Mouse (Mus musculus): ENCODE results near the gene Iqschfp. TPM values are rescaled to one million over a fixed set of nuclear protein-coding genes. Genes with fewer than 3 reads are reported as not detected.

The Iqschfp gene
- polyA plus RNA-seq, 1 experiment from 2014 or later = not detected

DNA sequence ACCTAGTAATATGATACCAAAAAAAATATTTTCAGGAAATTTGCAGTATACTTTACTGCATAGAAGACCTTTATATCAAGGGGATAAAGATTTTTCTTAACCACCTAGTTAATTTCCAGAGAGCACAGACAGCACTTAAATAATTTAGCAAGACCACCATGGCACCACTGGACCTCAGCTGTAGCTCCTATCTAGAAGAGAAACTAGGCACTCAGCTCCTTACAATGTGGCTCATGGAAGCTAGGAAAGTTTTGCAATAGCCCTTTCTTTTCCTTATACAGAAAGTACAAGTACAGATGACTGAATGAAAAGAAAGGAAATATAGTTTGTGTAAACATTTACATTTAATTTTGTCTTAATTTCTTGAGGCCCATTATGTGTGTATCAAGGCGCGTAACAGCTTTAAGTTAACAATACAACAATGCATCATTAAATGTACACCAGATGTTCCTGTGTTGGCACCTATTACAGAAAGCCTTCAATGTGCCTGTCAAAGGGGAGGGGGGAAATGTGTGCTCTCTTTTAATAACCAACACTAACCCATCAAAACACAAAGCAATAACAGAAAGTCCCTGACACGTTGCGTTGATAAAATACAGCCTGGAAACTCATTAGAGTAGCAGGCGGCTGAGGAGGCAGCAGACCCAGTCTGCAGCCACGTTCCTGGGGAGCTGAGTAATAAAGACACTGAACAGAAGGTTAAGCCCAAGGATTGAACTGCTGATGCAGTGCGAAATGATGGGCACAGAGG, 391.0 kb downstream of the Iqschfp start:
- no peak for DNase-seq (ENCODE audit: low spot score)
- no peaks in the 10 kb centered on the region for H3K9me3 ChIP-seq
- no peaks in the 10 kb centered on the region for H3K36me3 ChIP-seq
- 73% methylated on average over 7 of the region's 7 CpGs for WGBS
- H3K27ac ChIP-seq = no peak overlapping the region; the same call in 1 of the 2 replicates
- no peaks in the 10 kb centered on the region for H3K27me3 ChIP-seq (ENCODE audit: insufficient read depth, poor library complexity, severe bottlenecking)
- no peaks in the 10 kb centered on the region for H3K4me1 ChIP-seq
- H3K4me3 ChIP-seq = no peak overlapping the region

DNA sequence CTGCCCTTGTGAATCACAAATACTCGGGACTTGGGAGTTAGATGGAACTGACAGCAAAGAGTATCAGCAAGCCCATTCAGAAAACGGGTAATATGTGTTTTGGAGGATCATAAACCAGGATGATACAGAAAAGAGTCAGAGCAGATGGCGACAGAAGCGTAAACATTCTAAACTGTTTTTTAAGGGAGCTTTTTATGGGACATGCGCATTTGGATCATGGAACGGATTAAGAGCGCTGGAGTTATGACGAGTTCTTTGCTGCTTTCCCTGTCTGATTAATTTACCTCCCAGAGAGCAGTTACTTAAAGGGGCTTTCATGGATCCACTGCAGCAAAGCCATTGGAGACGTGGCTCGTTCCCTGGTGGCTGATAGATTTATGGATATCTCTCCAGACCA, 391.6 kb downstream of the Iqschfp start:
- Histone ChIP-seq H3K27ac (no peak overlapping the region), H3K9me3 (no peaks in the 10 kb centered on the region), H3K27me3 (ENCODE audit: insufficient read depth, poor library complexity, severe bottlenecking) (no peaks in the 10 kb centered on the region), H3K4me3 (no peak overlapping the region), H3K4me1 (no peaks in the 10 kb centered on the region), H3K36me3 (no peaks in the 10 kb centered on the region)
- 80% methylated on average over 10 of the region's 10 CpGs for WGBS
- DNase-seq (ENCODE audit: low spot score) = no peak

DNA sequence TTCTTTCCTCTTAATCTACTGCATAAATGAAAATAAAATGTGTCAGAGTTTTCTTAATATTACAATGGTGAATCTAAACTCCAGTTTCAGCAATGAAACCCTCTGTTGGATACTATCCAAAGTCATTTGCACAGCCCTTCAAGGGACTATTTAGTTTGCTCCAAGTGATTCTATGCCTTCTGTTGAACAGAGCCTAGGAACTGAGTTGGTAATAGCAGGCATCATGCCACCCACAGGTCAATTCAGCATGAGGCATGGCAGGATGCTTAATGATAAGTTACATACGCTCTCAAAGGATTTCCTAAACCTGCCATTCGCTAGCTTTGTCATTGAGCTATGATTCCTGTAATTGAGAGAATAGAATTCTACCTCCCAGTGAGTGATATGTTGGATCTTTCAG, 392.5 kb downstream of the Iqschfp start:
- Histone ChIP-seq H3K36me3 (no peaks in the 10 kb centered on the region), H3K4me1 (no peaks in the 10 kb centered on the region), H3K4me3 (no peak overlapping the region), H3K27me3 (ENCODE audit: insufficient read depth, poor library complexity, severe bottlenecking) (no peaks in the 10 kb centered on the region), H3K9me3 (no peaks in the 10 kb centered on the region), H3K27ac (no peak overlapping the region)
- 81% methylated on average over 2 of the region's 2 CpGs for WGBS
- no peak for DNase-seq (ENCODE audit: low spot score)

DNA sequence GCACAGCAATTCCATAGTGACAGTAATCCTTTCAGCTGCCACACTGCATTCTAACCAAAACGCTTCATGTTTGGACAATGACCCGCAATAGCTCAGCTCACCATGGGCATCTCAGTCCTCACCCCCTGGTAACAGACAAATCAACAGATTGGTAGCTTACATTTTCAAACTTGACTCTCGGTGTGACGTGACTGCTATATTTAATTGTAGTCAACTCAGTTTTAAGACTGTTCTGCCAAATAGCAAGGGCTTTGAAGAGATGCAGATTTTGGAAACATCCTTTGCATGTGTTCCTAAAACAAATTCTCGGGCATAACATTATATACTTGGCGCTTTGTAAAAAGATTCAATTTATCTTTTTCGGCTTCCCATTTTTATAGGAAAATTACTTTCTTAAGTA, 404.7 kb downstream of the Iqschfp start:
- Histone ChIP-seq H3K27ac (no peak overlapping the region), H3K4me3 (no peak overlapping the region), H3K27me3 (ENCODE audit: insufficient read depth, poor library complexity, severe bottlenecking) (no peaks in the 10 kb centered on the region), H3K9me3 (no peaks in the 10 kb centered on the region), H3K4me1 (no peaks in the 10 kb centered on the region), H3K36me3 (no peaks in the 10 kb centered on the region)
- 89% methylated on average over 7 of the region's 7 CpGs for WGBS
- no peak for DNase-seq (ENCODE audit: low spot score)

DNA sequence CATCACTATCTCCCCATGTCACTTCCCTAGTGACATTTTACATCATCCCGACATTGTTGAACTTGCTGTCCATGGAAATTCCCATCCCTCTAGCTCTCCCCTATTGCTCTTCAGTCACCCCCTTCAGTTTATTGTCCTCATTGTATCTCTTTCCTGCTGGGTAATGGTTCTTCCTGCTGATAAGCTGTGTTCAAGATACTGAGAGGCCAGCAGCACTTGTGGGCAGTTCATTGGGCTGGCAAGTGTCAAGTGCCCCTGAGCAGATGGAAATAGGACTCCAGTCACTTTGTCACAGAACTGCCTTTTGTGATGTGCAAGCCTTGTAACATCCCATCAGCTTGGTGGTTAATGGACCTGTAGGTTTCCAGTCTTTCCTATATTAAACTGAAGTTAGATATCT, 413.6 kb downstream of the Iqschfp start:
- peaks cover 7% of the 10 kb centered on the region; the same call in 1 of the 2 replicates for H3K4me1 ChIP-seq
- 3% methylated on average over 1 of the region's 1 CpGs for WGBS
- H3K4me3 ChIP-seq = no peak overlapping the region
- H3K9me3 ChIP-seq = no peaks in the 10 kb centered on the region
- DNase-seq (ENCODE audit: low spot score) = no peak
- H3K27ac ChIP-seq = no peak overlapping the region
- no peaks in the 10 kb centered on the region for H3K27me3 ChIP-seq (ENCODE audit: insufficient read depth, poor library complexity, severe bottlenecking)
- H3K36me3 ChIP-seq = no peaks in the 10 kb centered on the region

DNA sequence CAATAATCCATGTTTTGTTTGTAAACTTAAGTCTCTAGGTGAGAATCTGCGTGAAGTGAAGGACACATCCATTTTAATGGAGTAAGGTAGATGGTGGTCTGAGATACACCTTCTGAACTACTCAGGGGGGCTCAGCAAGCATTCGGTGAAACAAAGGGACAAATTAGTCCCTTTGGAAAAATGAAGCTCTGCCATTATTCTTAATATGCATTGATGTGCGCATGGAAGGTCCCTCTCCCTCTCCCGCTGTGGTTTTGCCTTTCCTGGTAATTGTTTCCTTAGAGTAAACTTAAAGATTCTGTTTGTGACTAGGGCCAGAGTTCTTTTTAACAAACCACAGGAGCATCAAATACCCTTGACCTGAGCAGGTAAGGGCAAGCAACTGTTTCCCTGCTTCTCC, 414.7 kb downstream of the Iqschfp start:
- 51% methylated on average over 4 of the region's 4 CpGs for WGBS
- no peak overlapping the region for H3K4me3 ChIP-seq

DNA sequence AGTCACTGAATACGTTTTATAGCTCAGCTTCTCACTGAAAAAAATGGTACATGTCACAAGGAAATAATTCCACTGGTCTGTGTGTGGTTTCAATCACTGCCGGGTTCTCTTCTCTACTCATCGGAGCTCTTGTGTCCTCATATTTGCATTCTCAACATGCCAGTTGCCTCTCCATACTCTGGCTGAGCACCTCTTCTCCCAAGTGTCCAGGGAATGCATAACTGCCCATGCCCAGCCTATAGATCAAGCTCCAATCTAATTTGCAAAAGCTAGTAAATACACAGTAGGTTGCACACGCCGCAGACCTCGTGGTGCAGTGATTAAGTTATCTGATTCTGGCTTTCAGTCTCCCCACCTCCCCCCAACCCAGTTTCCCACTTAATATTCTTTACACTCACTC, 433.5 kb downstream of the Iqschfp start:
- H3K9me3 ChIP-seq = no peaks in the 10 kb centered on the region
- H3K4me1 ChIP-seq = 0 out of 2 replicates have a peak, but pooled peaks cover 2% of the 10 kb centered on the region
- DNase-seq (ENCODE audit: low spot score) = no peak
- no peaks in the 10 kb centered on the region for H3K27me3 ChIP-seq (ENCODE audit: insufficient read depth, poor library complexity, severe bottlenecking)
- WGBS = 78% methylated on average over 6 of the region's 6 CpGs
- H3K4me3 ChIP-seq = no peak overlapping the region
- H3K36me3 ChIP-seq = no peaks in the 10 kb centered on the region
- H3K27ac ChIP-seq = no peak overlapping the region

More for the DNA sequence above, 414.7 kb downstream of the Iqschfp start:
- H3K4me1 ChIP-seq = peaks cover 7% of the 10 kb centered on the region; the same call in 1 of the 2 replicates
- H3K27me3 ChIP-seq (ENCODE audit: insufficient read depth, poor library complexity, severe bottlenecking) = no peaks in the 10 kb centered on the region
- H3K27ac ChIP-seq = no peak overlapping the region
- no peaks in the 10 kb centered on the region for H3K9me3 ChIP-seq
- DNase-seq (ENCODE audit: low spot score) = no peak
- H3K36me3 ChIP-seq = no peaks in the 10 kb centered on the region

DNA sequence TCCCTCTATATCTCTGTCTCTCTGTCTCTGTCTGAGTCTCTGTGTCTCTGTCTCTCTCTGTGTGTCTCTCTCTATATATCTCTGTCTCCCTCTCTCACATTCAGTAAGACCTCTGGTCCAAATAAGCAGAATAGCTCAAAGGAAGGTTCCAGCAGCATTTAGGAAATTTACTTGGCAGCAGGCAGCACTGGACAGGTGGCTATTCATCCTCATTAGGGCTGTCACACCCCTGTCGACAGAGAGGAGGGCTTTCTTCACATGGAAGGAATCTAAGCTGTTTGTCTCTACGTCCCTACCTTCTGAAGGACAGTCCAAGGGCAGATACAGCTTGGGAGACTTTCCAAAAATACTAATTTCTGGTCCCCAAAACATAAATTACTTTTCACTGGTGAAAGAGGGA, 440.5 kb downstream of the Iqschfp start:
- H3K4me1 ChIP-seq = no peaks in the 10 kb centered on the region
- DNase-seq (ENCODE audit: low spot score) = peak; percentile 28
- H3K9me3 ChIP-seq = no peaks in the 10 kb centered on the region
- H3K36me3 ChIP-seq = no peaks in the 10 kb centered on the region
- no peak overlapping the region for H3K27ac ChIP-seq
- WGBS = 30% methylated on average over 2 of the region's 2 CpGs
- no peaks in the 10 kb centered on the region for H3K27me3 ChIP-seq (ENCODE audit: insufficient read depth, poor library complexity, severe bottlenecking)
- no peak overlapping the region for H3K4me3 ChIP-seq

DNA sequence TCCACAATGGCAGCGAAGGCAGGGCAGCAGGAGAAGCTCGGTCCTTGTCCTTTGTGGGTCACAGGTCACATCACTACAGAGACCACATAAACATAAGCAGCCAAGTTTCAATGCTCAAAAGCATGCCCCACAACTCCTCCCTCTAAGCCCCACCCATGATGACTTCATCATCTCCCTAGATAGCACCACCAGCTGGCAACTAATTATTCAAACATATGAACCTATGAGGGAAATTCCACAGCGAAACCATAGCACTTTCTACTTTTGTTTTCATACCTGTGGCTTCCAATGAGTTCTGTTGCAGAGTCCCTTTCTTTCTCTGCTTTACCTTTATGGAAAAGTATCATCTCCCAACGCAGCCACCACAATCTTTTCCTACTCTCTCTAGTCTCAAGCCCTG, 443.5 kb downstream of the Iqschfp start:
- no peak overlapping the region for H3K4me3 ChIP-seq
- DNase-seq (ENCODE audit: low spot score) = peak; percentile 46
- H3K27ac ChIP-seq = no peak overlapping the region
- H3K36me3 ChIP-seq = no peaks in the 10 kb centered on the region
- no peaks in the 10 kb centered on the region for H3K9me3 ChIP-seq
- H3K27me3 ChIP-seq (ENCODE audit: insufficient read depth, poor library complexity, severe bottlenecking) = no peaks in the 10 kb centered on the region
- 84% methylated on average over 4 of the region's 4 CpGs for WGBS
- H3K4me1 ChIP-seq = no peaks in the 10 kb centered on the region

DNA sequence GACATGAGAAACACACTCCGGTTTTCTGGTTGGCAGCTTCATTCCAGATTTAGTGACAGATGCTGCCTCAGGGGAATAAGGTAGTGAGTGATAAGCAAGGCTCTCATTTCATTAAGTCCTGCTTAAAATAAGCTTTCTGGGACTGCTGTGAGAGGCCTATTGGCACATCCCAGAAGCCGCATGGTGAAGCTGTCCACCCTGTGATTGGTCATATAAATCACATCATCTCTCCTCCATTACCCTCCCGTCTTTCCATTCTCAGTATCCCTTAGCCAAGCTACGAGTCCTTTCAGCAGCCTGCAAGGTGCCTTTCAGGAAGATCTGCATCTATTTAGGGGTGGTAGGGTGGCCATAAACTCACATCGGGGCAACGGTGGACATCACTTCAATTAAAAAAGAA, 458.6 kb downstream of the Iqschfp start:
- Histone ChIP-seq H3K9me3 (no peaks in the 10 kb centered on the region), H3K4me3 (no peak overlapping the region), H3K36me3 (no peaks in the 10 kb centered on the region), H3K27me3 (ENCODE audit: insufficient read depth, poor library complexity, severe bottlenecking) (no peaks in the 10 kb centered on the region), H3K4me1 (no peaks in the 10 kb centered on the region), H3K27ac (no peak overlapping the region)
- WGBS = 73% methylated on average over 6 of the region's 6 CpGs
- no peak for DNase-seq (ENCODE audit: low spot score)

DNA sequence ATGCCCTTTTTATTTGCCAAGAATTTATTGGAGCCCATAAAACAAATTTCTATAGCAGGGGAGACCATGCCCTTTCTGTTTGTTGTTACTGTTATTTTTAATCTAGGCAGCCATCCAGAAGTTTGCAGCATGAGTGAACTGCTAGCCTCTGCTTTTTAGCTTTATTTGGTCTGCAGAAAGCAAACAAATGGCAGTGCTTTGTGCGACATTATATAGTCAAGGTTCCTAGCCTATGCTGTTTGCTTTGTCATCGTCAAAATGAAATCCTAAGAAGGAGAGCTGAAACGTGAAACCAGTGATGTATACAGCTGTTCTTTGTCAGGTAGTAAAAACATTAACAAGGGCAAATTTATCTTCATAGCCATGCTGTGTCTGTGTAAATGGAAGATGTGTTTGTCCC, 459.4 kb downstream of the Iqschfp start:
- DNase-seq (ENCODE audit: low spot score) = no peak
- no peak overlapping the region for H3K4me3 ChIP-seq
- no peaks in the 10 kb centered on the region for H3K4me1 ChIP-seq
- WGBS = 54% methylated on average over 3 of the region's 3 CpGs
- H3K9me3 ChIP-seq = no peaks in the 10 kb centered on the region
- H3K27ac ChIP-seq = no peak overlapping the region
- H3K27me3 ChIP-seq (ENCODE audit: insufficient read depth, poor library complexity, severe bottlenecking) = no peaks in the 10 kb centered on the region
- H3K36me3 ChIP-seq = no peaks in the 10 kb centered on the region

DNA sequence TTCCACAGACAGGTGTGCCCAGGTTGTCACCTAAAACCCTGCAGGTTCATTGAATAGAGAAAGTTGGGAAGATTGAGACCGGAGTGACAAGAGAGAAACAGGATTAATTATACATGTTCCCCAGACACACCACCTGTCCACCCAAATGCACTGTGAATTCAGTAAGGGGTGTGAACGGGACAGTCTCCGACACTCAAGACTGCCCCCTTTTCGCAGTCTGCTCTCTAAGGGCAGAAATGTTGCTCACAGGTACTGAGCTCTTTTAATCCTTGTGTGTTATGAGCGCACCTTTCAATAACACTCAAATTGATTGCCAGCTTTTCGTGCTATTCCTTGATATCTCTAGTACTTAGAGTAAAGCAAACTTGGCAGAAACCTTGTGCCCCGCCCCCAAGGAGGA, 460.9 kb downstream of the Iqschfp start:
- Histone ChIP-seq H3K4me1 (no peaks in the 10 kb centered on the region), H3K36me3 (no peaks in the 10 kb centered on the region), H3K27me3 (ENCODE audit: insufficient read depth, poor library complexity, severe bottlenecking) (no peaks in the 10 kb centered on the region), H3K9me3 (no peaks in the 10 kb centered on the region), H3K27ac (no peak overlapping the region), H3K4me3 (no peak overlapping the region)
- WGBS = 84% methylated on average over 7 of the region's 7 CpGs
- DNase-seq (ENCODE audit: low spot score) = no peak

DNA sequence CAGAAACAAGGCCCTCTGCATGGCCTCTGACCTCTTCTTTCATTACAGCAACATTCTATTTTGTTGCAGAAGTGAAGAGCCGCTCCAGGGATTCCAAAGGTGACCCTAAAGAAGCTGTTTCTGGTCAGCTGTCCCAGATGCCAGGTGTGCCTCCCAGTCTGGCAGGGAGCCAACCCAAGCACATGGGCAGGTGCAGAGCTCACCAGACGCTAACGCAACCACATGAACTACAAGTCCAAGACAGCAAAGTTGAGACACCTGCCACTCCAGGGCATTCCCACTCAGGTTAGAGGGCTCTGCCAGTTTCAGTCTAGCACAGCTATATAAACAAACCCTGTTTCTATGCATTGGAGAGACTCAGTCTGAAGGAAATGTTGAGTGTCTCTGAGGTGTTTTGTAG, 461.5 kb downstream of the Iqschfp start:
- Histone ChIP-seq H3K4me3 (no peak overlapping the region), H3K36me3 (no peaks in the 10 kb centered on the region), H3K27me3 (ENCODE audit: insufficient read depth, poor library complexity, severe bottlenecking) (no peaks in the 10 kb centered on the region), H3K4me1 (no peaks in the 10 kb centered on the region), H3K9me3 (no peaks in the 10 kb centered on the region), H3K27ac (no peak overlapping the region)
- 78% methylated on average over 3 of the region's 3 CpGs for whole genome bisulfite sequencing
- no peak for DNase-seq (ENCODE audit: low spot score)

DNA sequence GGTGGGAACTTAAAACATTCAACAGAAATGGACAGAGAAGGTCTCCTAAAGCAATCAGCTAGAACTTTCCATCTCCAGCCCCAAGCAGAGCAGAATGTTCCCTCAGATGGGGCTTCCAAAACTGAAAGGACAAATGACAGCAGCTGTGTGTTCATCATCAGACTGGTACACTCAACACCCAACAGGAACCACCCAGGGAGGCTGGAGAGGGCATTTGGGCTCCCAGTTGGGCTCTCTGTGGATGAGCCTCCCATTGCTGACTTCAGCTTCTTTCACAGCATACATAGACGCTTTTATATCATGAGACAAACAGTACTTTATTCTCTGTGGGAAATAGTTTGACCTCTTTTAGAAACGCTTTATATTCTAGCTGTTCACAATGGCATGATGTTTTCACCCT, 464.5 kb downstream of the Iqschfp start:
- 75% methylated on average over 2 of the region's 2 CpGs for WGBS
- Histone ChIP-seq H3K27me3 (ENCODE audit: insufficient read depth, poor library complexity, severe bottlenecking) (no peaks in the 10 kb centered on the region), H3K4me1 (no peaks in the 10 kb centered on the region), H3K9me3 (no peaks in the 10 kb centered on the region), H3K36me3 (no peaks in the 10 kb centered on the region), H3K4me3 (no peak overlapping the region), H3K27ac (no peak overlapping the region)
- no peak for DNase-seq (ENCODE audit: low spot score)

Measured in heart, embryonic 10.5 days (tissue).